Mouse (Mus musculus): Measurements from ENCODE around the gene E130114P18Rik.

The E130114P18Rik gene

GRCm38 (mm10) chr4:97569320-97569719, 208.6 kb downstream of the E130114P18Rik start:
- DNase-seq (ENCODE audit: low read depth, low spot score): no peak

DNA sequence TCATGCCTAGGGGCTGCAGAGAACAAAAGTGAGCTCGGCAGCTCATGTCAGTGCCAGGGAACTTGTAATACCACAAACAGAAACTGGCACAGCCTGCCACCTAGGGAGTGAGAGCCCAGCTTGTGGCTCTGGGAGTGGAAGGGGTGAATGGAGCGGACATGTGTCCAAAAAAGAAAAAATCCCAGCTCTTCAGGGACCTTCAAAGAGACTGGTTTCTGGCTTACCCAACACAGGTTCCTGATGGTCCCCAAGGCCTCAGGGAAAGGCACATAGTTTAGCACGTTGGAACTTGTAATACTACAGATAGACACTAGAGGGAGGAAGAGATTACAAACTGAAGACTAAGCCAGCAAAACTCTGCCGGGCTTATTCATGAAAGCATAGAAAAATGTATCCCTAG, 213.2 kb downstream of the E130114P18Rik start:
- no peak for DNase-seq (ENCODE audit: low read depth, low spot score)

DNA sequence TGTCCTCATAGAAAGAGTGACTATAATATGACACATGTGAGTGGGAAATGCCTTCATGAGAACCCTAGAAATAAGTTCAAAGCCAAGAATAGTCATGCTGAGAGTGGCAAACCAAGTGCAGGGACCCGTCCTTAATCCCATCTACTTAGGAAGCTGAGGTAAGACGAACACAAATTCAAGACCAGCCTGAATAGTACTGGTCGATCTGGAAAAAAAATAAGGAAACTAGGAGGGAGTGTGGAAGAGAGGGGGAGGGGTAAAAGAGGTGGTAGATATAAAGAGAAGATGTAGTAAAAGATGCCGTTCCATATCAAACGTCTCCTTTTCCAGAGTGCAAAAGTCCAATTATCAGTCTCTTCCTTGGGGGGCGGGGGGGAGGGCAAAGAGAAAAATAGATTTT, 213.7 kb downstream of the E130114P18Rik start:
- DNase-seq (ENCODE audit: low read depth, low spot score): no peak

DNA sequence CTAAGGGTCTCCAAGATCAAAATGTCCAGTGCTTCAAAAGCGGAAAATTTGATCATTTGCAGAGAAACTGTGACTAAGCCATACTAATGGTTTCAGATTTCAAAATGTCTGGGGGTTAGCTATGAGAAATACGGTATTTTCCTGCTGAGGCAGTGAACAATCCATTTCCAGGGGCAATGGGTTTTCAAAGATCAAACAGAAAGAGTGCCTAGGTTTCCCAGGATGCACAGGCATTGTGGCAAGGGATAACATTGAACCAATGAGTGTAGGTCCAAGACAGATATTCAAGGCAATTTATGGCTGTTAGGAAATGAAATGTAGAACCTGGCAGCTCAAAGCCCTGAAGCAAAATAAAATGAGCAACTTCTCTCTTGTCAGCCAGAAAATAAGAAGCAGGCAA, 220.3 kb downstream of the E130114P18Rik start:
- DNase-seq (ENCODE audit: low read depth, low spot score): no peak

DNA sequence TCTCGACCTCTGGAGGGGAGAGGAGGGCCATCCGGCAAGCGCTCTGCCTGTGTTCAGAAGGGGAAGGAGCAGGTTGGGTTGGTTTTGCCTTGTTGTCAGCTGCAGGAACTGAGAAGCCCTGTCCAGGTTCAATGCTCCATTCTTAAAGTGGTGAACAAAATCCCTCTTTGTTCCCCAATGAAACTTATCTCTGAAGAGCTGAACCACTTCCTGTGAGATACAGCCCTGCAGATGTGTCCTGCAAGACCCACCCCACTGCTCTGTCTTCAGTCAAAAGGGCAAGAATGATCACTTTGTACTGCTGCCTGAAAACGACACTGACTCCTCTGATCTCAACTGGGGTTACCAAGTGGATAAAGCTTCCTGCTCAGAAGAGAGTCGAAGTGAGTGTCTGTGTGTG, 233.9 kb downstream of the E130114P18Rik start:
- no peak for DNase-seq (ENCODE audit: low read depth, low spot score)

- DNase-seq (ENCODE audit: low read depth, low spot score): no peak
Observed at GRCm38 (mm10) chr4:97532072-97532471, 245.8 kb downstream of the E130114P18Rik start.

DNA sequence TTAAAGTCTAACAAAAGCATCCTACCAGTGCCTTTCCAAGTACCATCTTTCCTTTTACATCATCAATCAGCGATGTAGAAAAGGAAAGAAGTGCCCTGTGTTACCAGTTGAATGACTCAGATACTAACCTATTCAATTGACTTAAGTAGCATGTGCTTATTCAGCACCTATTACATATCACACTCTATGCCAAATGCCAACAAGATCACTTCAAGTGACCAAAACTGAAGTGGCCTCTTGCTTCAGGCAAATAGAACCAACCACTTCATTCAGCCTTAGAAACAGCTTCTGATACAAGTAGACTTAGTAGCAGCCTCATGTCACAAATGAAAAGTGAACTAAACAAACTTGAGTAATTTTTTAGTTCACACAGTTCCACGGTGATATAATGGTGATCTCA, 249.4 kb downstream of the E130114P18Rik start:
- DNase-seq (ENCODE audit: low read depth, low spot score): no peak

All from brain, embryonic 18.5 days (tissue).